Mouse (Mus musculus): ENCODE measurements around the gene Cog7.

The Cog7 gene

GRCm38 (mm10) chr7:121981307-121981871 lies at the start of gene Cog7:
TSS of gene Cog7 (minus strand) at chr7:121981711.
- peak; percentile 86 for DNase-seq (ENCODE audit: low spot score)

DNA sequence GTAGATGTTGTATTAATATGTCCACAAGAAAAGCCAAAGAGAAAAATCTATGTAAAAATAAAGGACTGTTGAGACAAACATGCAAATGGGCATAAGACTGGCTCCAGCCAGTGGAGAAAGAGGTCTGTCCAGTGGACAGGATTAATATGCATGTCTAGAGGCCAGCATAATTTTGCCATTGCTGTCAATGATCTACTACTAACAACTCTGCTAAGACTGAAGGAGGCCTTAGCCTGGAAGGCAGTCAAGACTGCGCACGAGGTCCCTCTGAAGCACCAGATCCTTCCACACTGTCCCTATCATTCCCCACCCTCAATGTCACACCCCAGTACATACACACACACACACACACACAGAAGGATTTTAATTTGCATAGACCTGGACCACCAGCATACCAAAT lies 40.6 kb upstream of the Cog7 start:
- DNase-seq (ENCODE audit: low spot score) = no peak

DNA sequence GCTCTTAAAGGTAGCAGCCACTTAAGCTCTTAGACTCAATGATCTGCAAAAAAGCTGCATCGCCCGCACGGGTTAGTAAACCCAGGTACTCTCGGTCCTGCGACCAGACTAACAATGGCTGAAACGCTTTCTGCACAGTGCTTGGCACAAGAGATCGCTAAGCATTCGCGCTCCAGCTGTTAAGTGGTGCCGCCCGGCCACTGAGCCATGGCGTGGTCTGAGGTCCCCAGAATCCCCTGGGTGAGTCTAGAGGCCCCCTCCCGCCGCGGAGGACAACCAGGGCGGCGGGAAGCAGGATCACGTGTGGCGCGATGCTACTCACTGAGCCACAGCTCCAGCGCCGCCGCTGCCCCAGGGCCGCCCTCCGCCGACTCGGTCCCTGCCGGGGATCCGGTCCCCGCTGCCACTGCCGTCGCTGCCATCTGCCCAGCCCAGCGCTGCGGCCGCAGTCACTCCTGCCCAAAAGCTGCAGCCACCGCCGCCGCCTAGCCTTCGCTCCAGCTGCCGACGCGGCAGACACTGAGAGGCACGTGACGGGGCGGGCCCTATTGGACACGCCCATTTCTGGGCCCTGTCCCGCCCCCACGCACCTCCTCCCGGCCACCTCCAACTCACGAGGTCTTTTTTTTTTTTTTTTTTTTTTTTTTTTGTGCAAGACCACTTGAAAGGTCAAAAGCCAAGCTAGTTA lies 39.3 kb upstream of the Cog7 start, which contains the start of gene Gga2:
Gene Gga2, minus strand, starts transcription at position 556 of the 688 bp plus-strand sequence.
- DNase-seq (ENCODE audit: low spot score) = peak; percentile 81

GRCm38 (mm10) chr7:122020273-122020666 lies 38.8 kb upstream of the Cog7 start:
- DNase-seq (ENCODE audit: low spot score) = no peak

DNA sequence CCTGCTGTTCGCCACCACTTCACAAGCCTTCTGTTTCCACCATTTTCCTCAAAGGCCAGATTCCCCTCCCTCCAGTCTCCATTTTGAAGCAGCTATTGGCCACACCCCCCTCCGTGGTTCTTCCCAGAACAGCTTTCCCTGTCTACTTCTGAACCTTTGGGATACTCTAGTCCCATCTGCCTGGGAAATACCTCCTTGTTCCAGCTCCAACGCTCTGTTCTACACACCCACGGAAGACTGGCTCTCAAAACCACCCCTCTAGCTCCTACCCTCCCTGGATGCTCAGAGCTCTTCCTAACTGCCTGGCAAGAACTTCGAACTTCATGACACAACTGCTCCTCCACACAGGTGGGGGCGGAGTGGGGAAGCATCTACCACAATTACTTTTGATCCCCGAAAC lies 37.5 kb upstream of the Cog7 start:
- DNase-seq (ENCODE audit: low spot score) = peak; percentile 46

GRCm38 (mm10) chr7:122018247-122018646 lies 36.7 kb upstream of the Cog7 start:
- no peak for DNase-seq (ENCODE audit: low spot score)

- DNase-seq (ENCODE audit: low spot score) = no peak
Measured at GRCm38 (mm10) chr7:122015734-122016133, 34.2 kb upstream of the Cog7 start.

GRCm38 (mm10) chr7:122015105-122015504 lies 33.6 kb upstream of the Cog7 start:
- no peak for DNase-seq (ENCODE audit: low spot score)

DNA sequence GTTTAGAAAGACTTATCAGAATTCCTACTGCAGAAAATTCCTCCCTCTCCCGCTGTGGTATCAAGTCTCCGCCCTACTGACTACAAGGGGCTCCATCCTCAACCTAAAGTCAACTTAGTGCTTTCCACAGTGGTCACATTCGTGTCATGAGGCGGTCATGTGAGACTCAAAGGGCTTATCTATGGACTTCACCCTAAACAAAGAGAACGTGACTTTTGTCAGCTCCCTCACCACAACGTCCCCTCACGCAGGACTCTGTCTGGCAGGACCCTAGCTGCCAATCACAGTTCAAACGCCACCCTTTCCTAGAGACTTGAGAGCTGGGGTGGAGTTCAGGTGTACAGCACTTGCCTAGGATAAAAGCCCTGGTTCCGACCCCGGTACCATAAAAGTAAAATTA lies 31.4 kb upstream of the Cog7 start:
- no peak for DNase-seq (ENCODE audit: low spot score)

DNA sequence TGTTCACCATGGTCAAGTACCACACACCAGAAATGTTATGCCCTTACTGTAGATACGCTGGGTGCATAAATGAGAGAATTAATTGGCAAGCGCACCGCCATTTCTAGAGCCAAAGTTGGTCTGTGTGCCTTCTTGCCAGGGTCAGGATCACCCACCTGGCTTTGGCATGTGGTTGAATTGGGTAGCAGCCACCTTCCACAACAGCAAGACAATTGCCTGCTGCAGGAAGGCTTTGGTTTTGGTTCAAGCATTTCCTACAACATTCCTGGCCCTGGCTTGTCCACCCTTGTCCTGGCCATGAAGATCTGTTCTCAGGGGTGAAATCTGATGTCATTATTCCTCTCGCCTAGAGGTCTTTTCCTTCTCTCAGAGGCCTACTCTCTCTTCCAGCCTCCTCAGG lies 30.9 kb upstream of the Cog7 start:
- no peak for DNase-seq (ENCODE audit: low spot score)

DNA sequence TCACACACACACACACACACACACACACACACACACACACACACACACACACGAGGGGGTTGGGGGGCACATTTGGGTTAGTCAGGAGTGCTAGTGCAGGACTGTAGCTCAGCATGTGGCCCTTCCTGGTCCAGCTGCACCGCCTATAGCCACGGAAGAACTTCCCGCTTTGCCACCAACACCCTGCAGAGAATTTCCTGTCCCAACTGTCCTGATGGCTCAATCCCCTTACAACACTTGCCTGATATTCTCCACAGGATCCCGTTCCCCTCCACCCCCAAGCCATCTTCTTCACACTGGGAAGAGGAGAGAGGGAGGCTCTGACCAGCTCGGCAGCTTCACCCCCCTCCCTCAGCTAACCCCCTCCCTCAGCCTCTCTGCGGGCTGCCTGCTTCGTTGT lies 18.9 kb upstream of the Cog7 start:
- no peak for DNase-seq (ENCODE audit: low spot score)

GRCm38 (mm10) chr7:121995961-121996360 lies 14.4 kb upstream of the Cog7 start:
- no peak for DNase-seq (ENCODE audit: low spot score)

GRCm38 (mm10) chr7:121975031-121975430 lies 6.5 kb downstream of the Cog7 start:
- DNase-seq (ENCODE audit: low spot score) = no peak

DNA sequence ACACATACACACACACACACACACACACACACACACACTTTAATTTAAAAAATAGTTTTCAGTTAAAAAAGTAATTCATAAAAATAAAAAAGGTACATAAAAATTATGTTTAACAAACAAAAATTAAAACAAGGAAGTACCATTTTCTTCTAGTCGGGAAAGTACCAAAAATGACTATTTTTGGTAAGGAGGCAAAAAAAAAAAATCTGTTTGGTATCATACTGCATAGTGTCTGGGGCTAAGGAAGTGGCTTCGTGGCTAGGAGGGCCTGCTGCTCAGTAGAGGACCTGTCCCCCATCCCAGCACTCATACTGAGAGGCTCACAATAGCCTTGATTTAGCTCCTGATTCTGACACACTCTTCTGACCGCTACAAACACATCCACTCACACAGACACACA lies 9.8 kb downstream of the Cog7 start:
- no peak for DNase-seq (ENCODE audit: low spot score)

DNA sequence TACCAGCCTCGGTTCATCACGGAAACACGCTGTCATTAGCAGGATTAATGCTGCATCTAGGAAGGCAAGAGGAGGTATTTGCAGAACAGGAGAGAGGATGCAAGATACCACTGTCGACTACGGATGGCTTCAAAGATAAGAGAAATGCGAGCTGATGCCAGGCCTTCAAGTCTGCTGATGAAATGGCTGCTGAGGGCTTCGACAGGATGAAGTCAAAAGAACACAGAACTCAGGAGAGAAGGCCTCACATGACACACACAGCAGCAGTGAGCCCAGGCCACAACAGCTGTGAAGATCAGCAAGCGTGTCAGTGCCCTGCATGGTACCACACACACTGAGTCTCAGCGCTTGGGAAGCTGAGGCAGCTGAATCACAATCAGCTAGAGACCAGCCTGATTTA lies 11.3 kb downstream of the Cog7 start:
- DNase-seq (ENCODE audit: low spot score) = no peak

- DNase-seq (ENCODE audit: low spot score) = no peak
Measured at GRCm38 (mm10) chr7:121968816-121969215, 12.7 kb downstream of the Cog7 start.

GRCm38 (mm10) chr7:121968242-121968641 lies 13.3 kb downstream of the Cog7 start:
- no peak for DNase-seq (ENCODE audit: low spot score)

DNA sequence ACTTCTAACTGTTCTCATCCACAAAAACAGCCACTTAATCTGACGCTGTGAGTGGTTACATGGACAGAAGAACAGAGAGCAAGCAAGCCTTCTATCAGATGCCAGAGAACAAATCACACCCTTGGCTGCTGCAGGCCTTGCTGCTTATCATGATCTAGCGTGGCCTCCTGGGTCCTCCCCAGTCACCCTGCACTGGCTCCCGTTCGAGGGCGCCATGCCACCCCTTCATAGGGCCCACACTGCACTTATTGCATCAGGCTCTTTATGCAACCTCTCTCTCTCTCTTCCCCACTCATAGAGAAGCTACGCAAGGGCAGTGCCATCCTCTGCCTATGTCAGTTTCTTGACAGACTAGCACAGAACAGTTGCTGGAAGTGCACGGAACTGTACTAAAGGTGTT lies 15.3 kb downstream of the Cog7 start:
- DNase-seq (ENCODE audit: low spot score) = no peak

GRCm38 (mm10) chr7:121963883-121964398 lies 17.6 kb downstream of the Cog7 start:
- DNase-seq (ENCODE audit: low spot score) = peak; percentile 37

DNA sequence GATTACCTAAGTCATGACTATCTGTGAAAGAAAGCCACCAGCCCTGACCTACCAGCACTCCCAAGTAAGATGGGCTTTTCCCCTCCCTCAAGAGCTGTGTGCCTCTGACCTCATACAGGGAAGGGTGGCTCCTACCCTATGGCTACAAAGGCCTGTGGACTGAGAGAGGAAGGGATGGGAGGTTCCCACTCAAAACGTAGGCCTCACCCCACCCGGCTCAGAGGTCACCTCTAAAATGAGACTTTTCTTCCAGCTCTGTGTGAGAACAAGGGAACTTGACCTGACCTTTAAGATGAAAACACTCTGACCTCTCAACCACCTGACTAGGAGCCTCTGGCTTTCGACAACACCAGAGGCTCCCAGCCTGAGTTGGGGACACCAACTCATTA lies 18.9 kb downstream of the Cog7 start:
- no peak for DNase-seq (ENCODE audit: low spot score)

DNA sequence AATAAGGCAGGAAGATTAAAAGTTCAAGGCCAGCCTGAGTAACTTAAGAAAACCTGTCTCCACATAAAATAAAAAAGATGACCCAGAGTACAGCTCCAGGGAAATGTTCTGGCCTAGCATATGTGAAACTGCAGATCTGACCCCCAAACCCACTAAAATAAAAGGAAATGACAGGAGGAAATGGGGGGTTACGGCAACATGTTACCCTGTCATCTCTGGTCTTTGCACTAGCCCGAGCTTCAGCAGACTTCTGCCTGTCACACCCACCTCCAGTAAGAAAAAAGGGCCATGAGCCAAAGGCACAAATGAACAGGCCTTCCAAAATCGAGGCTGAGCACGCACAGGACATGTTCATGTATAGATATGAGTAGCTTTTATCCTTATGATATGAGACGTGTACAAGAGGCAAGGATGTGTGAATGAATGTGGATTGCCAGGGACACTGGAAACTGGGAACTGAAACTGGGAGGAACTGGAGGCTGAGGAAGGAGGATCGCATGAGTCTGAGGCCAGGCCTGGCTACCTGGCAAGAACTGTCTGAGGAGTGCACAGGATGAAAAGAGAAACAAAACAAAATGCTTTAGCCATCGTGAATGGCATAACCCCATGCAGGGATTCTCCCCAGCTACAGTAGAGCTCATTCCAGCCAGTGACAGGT lies 19.5 kb downstream of the Cog7 start:
- no peak for DNase-seq (ENCODE audit: low spot score)

GRCm38 (mm10) chr7:121955802-121956201 lies 25.7 kb downstream of the Cog7 start:
- DNase-seq (ENCODE audit: low spot score) = no peak

All from left cerebral cortex, adult 11 months (tissue).